Mouse (Mus musculus) layer of hippocampus, adult 18-20 months (tissue): ENCODE data around the gene Armc7. TPM values are rescaled to one million over a fixed set of nuclear protein-coding genes. Genes with fewer than 3 reads are reported as not detected.

ENCODE experiments used
- DNase-seq, 2 experiments: peaks; one replicate each; pipeline ENCODE4 v3.0.0; 2022; ENCODE audit warnings: low spot score in 2 of 2
- long read RNA-seq: library from polyadenylated mRNA; stranded (forward); transcript quantifications from one replicate; pipeline ENCODE4 v2.0.0, GENCODE M21; 2021
- total RNA-seq, 2 experiments: library from RNA; stranded (reverse); gene quantifications; 2 replicates each; pipeline ENCODE4 v1.2.3; 2021

The Armc7 gene
- 10 to 100 TPM; 11.4 to 13.8 TPM for total RNA-seq
- long read RNA-seq, transcript Armc7-201 (3 exons, 2,260 nt), result major isoform, 11 of 17 reads
- long read RNA-seq, partial matches to known transcripts, result 1 of 17 reads
- long read RNA-seq, other reads (novel, unspliced or antisense), result 1 of 17 reads

- DNase-seq, result peak; percentile 93 to 95
These were observed at the start of gene Armc7 for GRCm38 (mm10) chr11:115475025-115475757. Gene Armc7 (plus strand): TSS chr11:115475667.

- no peak for DNase-seq
These were observed 49.8 kb upstream of the Armc7 start for GRCm38 (mm10) chr11:115425671-115426070.

- peak; percentile 66 to 86 for DNase-seq
These were observed 47.8 kb upstream of the Armc7 start for GRCm38 (mm10) chr11:115427482-115428331.

DNA sequence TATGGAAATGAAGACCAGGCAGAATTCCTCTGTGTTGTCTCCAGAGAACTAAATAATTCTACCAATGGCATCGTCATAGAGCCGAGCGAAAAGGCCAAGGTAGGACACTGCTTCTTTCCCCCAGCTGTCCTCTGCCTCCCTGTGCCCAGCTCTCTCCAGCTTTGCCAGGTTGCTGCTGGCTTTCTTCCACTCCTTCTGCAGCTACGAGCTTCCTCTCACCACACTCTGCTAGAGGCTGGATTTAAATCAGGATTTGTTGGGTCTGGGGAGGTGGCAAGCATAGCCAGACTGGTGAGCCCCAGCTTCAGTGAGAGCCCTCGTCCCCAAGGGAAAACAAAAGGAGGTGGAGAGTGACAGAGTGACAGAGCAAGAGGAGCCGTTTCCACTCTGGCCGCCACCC lies 46.2 kb upstream of the Armc7 start:
- no peak for DNase-seq

- DNase-seq, result no peak
These were observed 44.9 kb upstream of the Armc7 start for GRCm38 (mm10) chr11:115430561-115430960.

- no peak for DNase-seq
These were observed 42.7 kb upstream of the Armc7 start for GRCm38 (mm10) chr11:115432814-115433213.

- no peak for DNase-seq
These were observed 42.1 kb upstream of the Armc7 start for GRCm38 (mm10) chr11:115433342-115433741.

DNA sequence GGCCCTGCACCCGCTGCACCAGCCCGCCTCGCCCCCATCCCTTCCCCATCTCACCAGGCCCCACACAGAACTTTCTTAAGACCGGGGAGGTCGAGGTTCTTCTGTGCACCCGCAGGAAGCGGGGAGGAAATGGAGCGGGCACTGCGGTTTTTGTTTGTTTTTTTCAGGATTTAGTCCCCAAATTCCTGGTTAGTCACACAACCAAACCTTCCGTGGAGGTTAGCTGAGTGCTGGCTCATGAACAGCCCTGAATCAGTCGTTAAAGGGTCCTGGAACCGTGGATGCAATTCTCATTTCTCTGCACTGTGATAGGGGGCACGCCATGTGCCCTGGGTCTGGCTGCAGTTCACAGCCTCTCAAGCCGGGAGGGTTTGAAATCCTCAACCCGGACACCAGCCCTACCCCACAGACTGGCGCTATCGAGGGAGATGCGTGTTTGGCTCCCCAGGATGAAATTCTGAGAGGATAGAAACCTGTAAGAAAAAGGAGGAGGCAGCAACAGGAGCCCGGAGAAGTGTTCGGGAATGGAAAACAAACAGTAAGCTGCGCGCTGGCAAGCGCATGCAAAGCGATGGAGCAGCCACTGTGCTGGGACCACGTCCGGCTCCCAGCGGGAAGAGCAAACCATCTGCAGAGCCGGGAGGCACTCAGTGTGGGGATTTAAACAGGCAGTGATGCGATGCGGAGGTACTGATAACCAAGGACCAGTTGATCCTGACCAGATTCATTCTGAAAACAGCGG lies 39.7 kb upstream of the Armc7 start:
- no peak for DNase-seq

DNA sequence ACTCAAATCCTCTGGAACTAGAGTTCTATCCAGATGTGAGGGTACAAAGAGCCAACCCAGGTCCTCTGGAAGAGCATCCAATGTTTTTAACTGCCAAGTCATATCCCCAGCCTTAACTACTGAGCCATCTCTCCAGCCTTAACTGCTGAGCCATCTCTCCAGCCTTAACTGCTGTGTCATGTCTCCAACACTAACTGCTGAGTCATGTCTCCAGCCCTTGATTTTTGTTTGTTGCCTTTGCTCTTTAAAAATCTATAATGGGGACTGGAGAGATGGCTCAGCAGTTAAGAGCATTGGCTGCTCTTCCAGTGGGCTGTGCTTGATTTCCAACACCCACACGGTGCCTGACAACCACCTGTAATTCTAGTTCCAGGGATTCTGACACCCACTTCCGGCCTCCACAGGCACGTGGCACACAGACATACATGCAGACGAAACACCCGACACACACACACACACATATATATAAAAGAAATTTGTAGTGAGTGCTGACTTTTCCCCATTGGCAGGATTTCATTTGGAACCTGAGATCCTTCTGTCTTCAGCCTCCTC lies 37.8 kb upstream of the Armc7 start:
- peak in 1 of 2 experiments; percentile 35 for DNase-seq

DNA sequence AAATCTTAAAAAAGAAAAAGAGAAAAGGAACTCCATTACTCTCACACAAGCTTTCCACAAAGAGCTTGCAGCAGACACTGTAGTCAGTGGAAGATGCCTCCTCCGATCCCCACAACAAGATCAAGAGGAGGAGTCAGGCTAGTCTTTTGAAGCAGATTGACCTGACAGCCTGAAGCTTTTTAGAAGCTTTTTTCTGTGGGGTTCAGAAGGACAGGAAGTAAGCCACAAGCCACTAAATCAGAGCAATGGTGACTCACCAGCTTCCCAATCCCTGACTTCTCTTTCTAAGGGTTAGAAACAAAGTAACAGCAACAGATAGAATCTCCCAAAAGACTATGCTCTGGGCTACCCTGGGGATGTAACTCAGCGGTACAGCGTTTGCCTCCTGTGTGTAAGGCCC lies 36.1 kb upstream of the Armc7 start:
- DNase-seq, result no peak

- DNase-seq, result no peak
These were observed 35.4 kb upstream of the Armc7 start, which contains the start of gene Trim80 for GRCm38 (mm10) chr11:115439906-115440595. Gene Trim80 (plus strand): TSS chr11:115440545.

- DNase-seq, result no peak
These were observed 34.0 kb upstream of the Armc7 start for GRCm38 (mm10) chr11:115441417-115441816.

- DNase-seq, result no peak
These were observed 28.6 kb upstream of the Armc7 start for GRCm38 (mm10) chr11:115446906-115447305.

DNA sequence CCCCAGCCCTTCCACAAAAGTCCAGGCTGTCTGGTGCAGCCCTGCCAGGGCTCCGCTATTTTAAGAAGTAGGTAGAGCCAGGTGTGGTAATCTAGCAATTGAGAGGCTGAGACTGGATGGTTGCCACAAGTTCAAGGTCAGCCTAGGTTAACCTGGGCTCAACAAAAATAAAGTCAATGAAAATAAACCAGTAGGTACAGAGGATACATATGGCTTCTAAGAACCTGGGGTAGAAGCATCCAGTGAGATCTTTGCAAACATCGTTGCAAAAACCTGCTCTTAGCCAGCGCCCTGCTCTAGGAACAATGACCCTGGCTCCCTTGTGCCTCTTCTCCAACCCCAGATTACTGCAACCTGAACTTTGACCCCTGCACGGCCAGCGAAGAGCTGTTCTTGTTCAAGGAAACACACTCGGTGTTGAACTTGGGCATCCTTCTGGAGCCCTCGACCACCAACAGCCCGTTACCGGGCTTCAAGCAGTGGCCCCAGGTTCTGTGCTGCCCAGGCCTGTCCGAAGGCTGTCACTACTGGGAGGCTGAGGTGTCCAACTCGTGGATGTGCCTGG lies 28.1 kb upstream of the Armc7 start:
- DNase-seq, result no peak

DNA sequence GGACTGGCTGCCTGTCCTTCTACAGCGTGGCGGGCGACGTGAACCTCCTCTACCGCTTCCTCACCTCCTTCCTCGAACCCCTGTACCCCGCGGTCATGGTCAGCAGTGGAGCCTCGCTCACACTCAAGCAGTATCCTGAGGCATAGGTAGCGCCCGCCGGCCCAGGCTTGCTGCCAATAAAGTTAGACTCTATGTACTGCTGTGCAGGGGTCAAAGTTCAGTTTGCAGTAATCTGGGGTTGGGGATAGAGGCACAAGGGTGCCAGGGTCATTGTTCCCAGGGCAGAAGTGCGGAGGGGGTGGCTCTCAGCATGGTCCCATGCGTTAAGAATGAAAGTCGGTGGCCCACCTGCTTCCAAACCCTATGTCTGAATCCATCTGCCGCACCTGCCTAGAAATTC lies 27.4 kb upstream of the Armc7 start:
- no peak for DNase-seq

- no peak for DNase-seq
These were observed 26.5 kb upstream of the Armc7 start for GRCm38 (mm10) chr11:115448998-115449397.

GRCm38 (mm10) chr11:115450176-115450575 lies 25.3 kb upstream of the Armc7 start:
- no peak for DNase-seq

DNA sequence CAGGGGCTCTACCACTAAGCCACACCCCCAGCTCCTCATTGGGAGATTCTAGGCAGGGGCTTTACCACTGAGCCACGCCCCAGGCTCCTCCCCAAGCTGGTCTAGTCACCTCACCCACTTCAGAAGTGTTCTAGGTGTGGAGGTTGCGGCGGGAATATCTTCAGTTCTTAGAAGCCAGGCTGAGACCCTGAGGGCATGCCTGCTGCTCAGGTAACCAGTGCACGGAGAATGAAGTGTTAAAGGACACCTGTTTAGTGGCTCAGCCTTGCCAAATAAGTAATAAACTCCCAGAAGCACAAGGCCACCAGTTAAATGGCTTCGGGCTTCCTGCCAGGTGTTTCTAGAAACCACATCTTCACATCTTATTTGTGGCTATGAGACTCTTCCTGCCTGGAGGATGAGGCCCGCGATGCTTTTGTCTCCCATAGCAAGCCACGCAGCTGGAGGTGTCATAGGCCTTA lies 23.7 kb upstream of the Armc7 start:
- no peak for DNase-seq

- DNase-seq, result no peak
These were observed 23.1 kb upstream of the Armc7 start for GRCm38 (mm10) chr11:115452281-115452860.

- DNase-seq, result no peak
These were observed 22.2 kb upstream of the Armc7 start for GRCm38 (mm10) chr11:115453306-115453705.
